Mouse (Mus musculus): ENCODE results near the gene Dusp22. TPM values are rescaled to one million over a fixed set of nuclear protein-coding genes. Genes with fewer than 3 reads are reported as not detected.
A peak's percentile ranks its signal among the peaks of the same experiment; 100 is the strongest.

Dusp22 gene
- polyA plus RNA-seq (2015; fragmentation: Nextera tagmentation; extraction: Ambion mirVana): 23.4 and 29.1 TPM in 2 replicates

- Histone ChIP-seq H3K27ac (peak within 1 kb of the TSS; percentile 62), H3K9me3 (no peaks in the 10 kb centered on the region), H3K27me3 (no peaks in the 10 kb centered on the region), H3K4me2 (peak within 1 kb of the TSS; percentile 76), H3K4me3 (peak within 1 kb of the TSS; percentile 64), H3K9ac (peak within 1 kb of the TSS; percentile 79), H3K4me1 (peaks cover 7% of the 10 kb centered on the region), H3K36me3 (no peaks in the 10 kb centered on the region)
- under 1% methylated on average over 55 of the region's 74 CpGs for WGBS
- peak; percentile 92 for ATAC-seq (ENCODE audit: insufficient number of reproducible peaks, insufficient read depth, low FRiP score, low TSS enrichment, low read depth)
These were observed at the start of gene Dusp22 for GRCm38 (mm10) chr13:30659613-30660505. TSS of gene Dusp22 (plus strand) at chr13:30659999.

- Histone ChIP-seq H3K27ac (no peak overlapping the region), H3K27me3 (no peaks in the 10 kb centered on the region), H3K4me3 (no peak overlapping the region), H3K9me3 (no peaks in the 10 kb centered on the region), H3K36me3 (no peaks in the 10 kb centered on the region), H3K4me2 (no peak overlapping the region), H3K4me1 (no peaks in the 10 kb centered on the region), H3K9ac (no peak overlapping the region)
- ATAC-seq (ENCODE audit: insufficient number of reproducible peaks, insufficient read depth, low FRiP score, low TSS enrichment, low read depth): no peak
- 85% methylated on average over 6 of the region's 6 CpGs for WGBS
These were observed 47.6 kb upstream of the Dusp22 start for GRCm38 (mm10) chr13:30612079-30612794.

- Histone ChIP-seq H3K27ac (no peak overlapping the region), H3K4me1 (no peaks in the 10 kb centered on the region), H3K4me2 (no peak overlapping the region), H3K9me3 (no peaks in the 10 kb centered on the region), H3K27me3 (no peaks in the 10 kb centered on the region), H3K4me3 (no peak overlapping the region), H3K36me3 (no peaks in the 10 kb centered on the region), H3K9ac (no peak overlapping the region)
- WGBS: 62% methylated on average over 3 of the region's 3 CpGs
- no peak for ATAC-seq (ENCODE audit: insufficient number of reproducible peaks, insufficient read depth, low FRiP score, low TSS enrichment, low read depth)
These were observed 40.1 kb upstream of the Dusp22 start for GRCm38 (mm10) chr13:30619684-30620083.

- 56% methylated on average over 8 of the region's 8 CpGs for WGBS
These were observed 31.4 kb upstream of the Dusp22 start for GRCm38 (mm10) chr13:30628195-30629048.

GRCm38 (mm10) chr13:30629794-30630410, 29.9 kb upstream of the Dusp22 start:
- no peaks in the 10 kb centered on the region for H3K9me3 ChIP-seq
- H3K4me2 ChIP-seq: no peak overlapping the region
- WGBS: 83% methylated on average over 10 of the region's 10 CpGs
- H3K4me3 ChIP-seq: no peak overlapping the region
- no peak for ATAC-seq (ENCODE audit: insufficient number of reproducible peaks, insufficient read depth, low FRiP score, low TSS enrichment, low read depth)
- H3K27me3 ChIP-seq: no peaks in the 10 kb centered on the region
- no peak overlapping the region for H3K27ac ChIP-seq
- H3K9ac ChIP-seq: no peak overlapping the region
- H3K36me3 ChIP-seq: no peaks in the 10 kb centered on the region
- no peaks in the 10 kb centered on the region for H3K4me1 ChIP-seq

More at GRCm38 (mm10) chr13:30628195-30629048, 31.4 kb upstream of the Dusp22 start:
- no peaks in the 10 kb centered on the region for H3K9me3 ChIP-seq
- no peak overlapping the region for H3K4me2 ChIP-seq
- no peaks in the 10 kb centered on the region for H3K36me3 ChIP-seq
- no peak overlapping the region for H3K27ac ChIP-seq
- no peak for ATAC-seq (ENCODE audit: insufficient number of reproducible peaks, insufficient read depth, low FRiP score, low TSS enrichment, low read depth)
- no peaks in the 10 kb centered on the region for H3K4me1 ChIP-seq
- H3K27me3 ChIP-seq: no peaks in the 10 kb centered on the region
- no peak overlapping the region for H3K9ac ChIP-seq
- no peak overlapping the region for H3K4me3 ChIP-seq

- Histone ChIP-seq H3K4me1 (no peaks in the 10 kb centered on the region), H3K36me3 (no peaks in the 10 kb centered on the region), H3K9me3 (no peaks in the 10 kb centered on the region), H3K27ac (no peak overlapping the region), H3K4me2 (no peak overlapping the region), H3K4me3 (no peak overlapping the region), H3K27me3 (no peaks in the 10 kb centered on the region), H3K9ac (no peak overlapping the region)
- no peak for ATAC-seq (ENCODE audit: insufficient number of reproducible peaks, insufficient read depth, low FRiP score, low TSS enrichment, low read depth)
- whole genome bisulfite sequencing: 75% methylated on average over 6 of the region's 6 CpGs
These were observed 26.8 kb upstream of the Dusp22 start for GRCm38 (mm10) chr13:30632998-30633397.

- no peak for ATAC-seq (ENCODE audit: insufficient number of reproducible peaks, insufficient read depth, low FRiP score, low TSS enrichment, low read depth)
- H3K27me3 ChIP-seq: no peaks in the 10 kb centered on the region
- no peak overlapping the region for H3K4me2 ChIP-seq
- H3K9me3 ChIP-seq: no peaks in the 10 kb centered on the region
- WGBS: 79% methylated on average over 4 of the region's 4 CpGs
- H3K4me3 ChIP-seq: no peak overlapping the region
- H3K4me1 ChIP-seq: no peaks in the 10 kb centered on the region
- no peak overlapping the region for H3K9ac ChIP-seq
- H3K27ac ChIP-seq: no peak overlapping the region
- H3K36me3 ChIP-seq: no peaks in the 10 kb centered on the region
These were observed 23.3 kb upstream of the Dusp22 start for GRCm38 (mm10) chr13:30636453-30636852.

GRCm38 (mm10) chr13:30638378-30639115, 21.3 kb upstream of the Dusp22 start:
- Histone ChIP-seq H3K9ac (no peak overlapping the region), H3K27ac (no peak overlapping the region), H3K36me3 (no peaks in the 10 kb centered on the region), H3K4me2 (no peak overlapping the region), H3K4me1 (no peaks in the 10 kb centered on the region), H3K27me3 (no peaks in the 10 kb centered on the region), H3K4me3 (no peak overlapping the region), H3K9me3 (no peaks in the 10 kb centered on the region)
- ATAC-seq (ENCODE audit: insufficient number of reproducible peaks, insufficient read depth, low FRiP score, low TSS enrichment, low read depth): no peak
- 87% methylated on average over 5 of the region's 5 CpGs for WGBS

GRCm38 (mm10) chr13:30642053-30642452, 17.7 kb upstream of the Dusp22 start:
- Histone ChIP-seq H3K9me3 (no peaks in the 10 kb centered on the region), H3K4me3 (no peak overlapping the region)
- 86% methylated on average over 4 of the region's 4 CpGs for WGBS

GRCm38 (mm10) chr13:30648461-30648860, 11.3 kb upstream of the Dusp22 start:
- H3K27ac ChIP-seq: no peak overlapping the region
- no peaks in the 10 kb centered on the region for H3K9me3 ChIP-seq
- H3K27me3 ChIP-seq: no peaks in the 10 kb centered on the region
- H3K4me1 ChIP-seq: no peaks in the 10 kb centered on the region
- H3K4me2 ChIP-seq: no peak overlapping the region
- no peaks in the 10 kb centered on the region for H3K36me3 ChIP-seq
- no peak for ATAC-seq (ENCODE audit: insufficient number of reproducible peaks, insufficient read depth, low FRiP score, low TSS enrichment, low read depth)
- no peak overlapping the region for H3K4me3 ChIP-seq
- no peak overlapping the region for H3K9ac ChIP-seq

More at GRCm38 (mm10) chr13:30642053-30642452, 17.7 kb upstream of the Dusp22 start:
- Histone ChIP-seq H3K27ac (no peak overlapping the region), H3K9ac (no peak overlapping the region), H3K4me2 (no peak overlapping the region), H3K36me3 (no peaks in the 10 kb centered on the region), H3K4me1 (no peaks in the 10 kb centered on the region), H3K27me3 (no peaks in the 10 kb centered on the region)
- ATAC-seq (ENCODE audit: insufficient number of reproducible peaks, insufficient read depth, low FRiP score, low TSS enrichment, low read depth): no peak

Measured in embryonic facial prominence, embryonic 13.5 days (tissue).